Mouse (Mus musculus) hindbrain, embryonic 11.5 days (tissue): ENCODE data around the gene Acot5. TPM values are rescaled to one million over a fixed set of nuclear protein-coding genes. Genes with fewer than 3 reads are reported as not detected.
"Not testable (repeated sequence)": the region's sequence is repeated elsewhere in the genome, so short reads cannot be mapped to it uniquely, and the experiment has no call there.

Experiments
- ATAC-seq: fragments of 200-750 bp; cut with Nextera tagmentation; 2 replicates; pipeline ENCODE4 v1.8.0; 2017; ENCODE audit warnings: mild to moderate bottlenecking, moderate TSS enrichment, moderate library complexity; ENCODE audit not compliant: low FRiP score
- DNase-seq: peaks from one replicate; pipeline ENCODE4 v3.0.0-alpha.2; 2015; ENCODE audit warnings: low spot score
- H3K27ac ChIP-seq: fragments of 300-500 bp; sonication (generic); 2 replicates; pipeline ENCODE4 v1.5.1; 2014; ENCODE audit warnings: mild to moderate bottlenecking, low read depth, low read length
- H3K27me3 ChIP-seq: fragments of 300-500 bp; sonication (generic); 2 replicates; pipeline ENCODE4 v1.6.1; 2014; ENCODE audit warnings: mild to moderate bottlenecking, low read length, moderate library complexity, mixed read lengths; ENCODE audit not compliant: control insufficient read depth, insufficient read depth
- H3K36me3 ChIP-seq: fragments of 300-500 bp; sonication (generic); 2 replicates; pipeline ENCODE4 v1.6.1; 2014; ENCODE audit warnings: mild to moderate bottlenecking, low read length, moderate library complexity, mixed read lengths; ENCODE audit not compliant: control insufficient read depth, insufficient read depth
- H3K4me1 ChIP-seq: fragments of 300-500 bp; sonication (generic); replicated peaks from 2 replicates; pipeline ENCODE4 v1.6.1; 2014; ENCODE audit warnings: low read length, mixed read lengths; ENCODE audit not compliant: control insufficient read depth, insufficient read depth
- H3K4me2 ChIP-seq: fragments of 300-500 bp; sonication (generic); replicated peaks from 2 replicates; pipeline ENCODE4 v1.6.1; 2014; ENCODE audit warnings: mild to moderate bottlenecking, low read depth, low read length
- H3K4me3 ChIP-seq: fragments of 300-500 bp; sonication (generic); 2 replicates; pipeline ENCODE4 v1.5.1; 2014; ENCODE audit warnings: low read depth, low read length
- H3K9ac ChIP-seq: fragments of 300-500 bp; sonication (generic); 2 replicates; pipeline ENCODE4 v1.6.1; 2014; ENCODE audit warnings: low read depth, low read length
- H3K9me3 ChIP-seq: fragments of 300-500 bp; sonication (generic); 2 replicates; pipeline ENCODE4 v1.6.1; 2016; ENCODE audit warnings: low read length; ENCODE audit not compliant: control insufficient read depth
- WGBS: fragments of 180-500 bp; shearing (Covaris S2); extraction: QIAGEN DNeasy Blood & Tissue Kit; methylation state at CpG from one replicate; pipeline ENCODE4 v1.1.7; 2014; 5-methylcytosine and 5-hydroxymethylcytosine counted together
- polyA plus RNA-seq: library from polyadenylated mRNA; unstranded; fragments of >200 nt; fragmentation: Nextera tagmentation; extraction: Ambion mirVana; gene quantifications from 2 replicates; pipeline ENCODE4 v1.2.1, GENCODE M21; 2014

Acot5 gene
- polyA plus RNA-seq, 1 experiment from 2014 or later: not detected

DNA sequence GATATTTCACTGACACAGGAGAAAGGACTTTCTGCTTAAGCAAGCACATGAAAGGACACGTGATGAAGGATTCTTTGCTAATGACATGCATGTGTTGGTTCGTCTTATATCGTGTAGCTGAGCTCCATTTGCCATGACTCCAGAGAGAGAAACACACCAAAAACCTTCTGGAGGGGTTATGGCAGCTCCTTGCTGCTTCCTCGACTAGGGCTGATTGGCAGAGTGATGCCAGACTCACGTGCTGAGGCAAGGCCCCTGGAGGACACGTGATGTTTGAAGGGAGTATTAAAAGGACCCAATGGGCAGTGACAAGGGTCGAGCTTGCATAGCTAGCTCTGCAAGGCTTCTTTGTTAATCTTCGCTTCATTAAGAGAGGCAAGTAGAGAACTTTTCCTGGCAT, 829 bp upstream of the Acot5 start:
- WGBS: 65% methylated on average over 8 of the region's 8 CpGs
- H3K4me2 ChIP-seq: no peak overlapping the region
- H3K9ac ChIP-seq: no peak overlapping the region
- H3K9me3 ChIP-seq: no peaks in the 10 kb centered on the region
- no peaks in the 10 kb centered on the region for H3K4me1 ChIP-seq
- H3K4me3 ChIP-seq: no peak overlapping the region
- H3K27ac ChIP-seq: no peak overlapping the region
- DNase-seq (no peak), ATAC-seq (no peak)
- no peaks in the 10 kb centered on the region for H3K36me3 ChIP-seq
- peaks cover 13% of the 10 kb centered on the region; the same call in 1 of the 2 replicates for H3K27me3 ChIP-seq

DNA sequence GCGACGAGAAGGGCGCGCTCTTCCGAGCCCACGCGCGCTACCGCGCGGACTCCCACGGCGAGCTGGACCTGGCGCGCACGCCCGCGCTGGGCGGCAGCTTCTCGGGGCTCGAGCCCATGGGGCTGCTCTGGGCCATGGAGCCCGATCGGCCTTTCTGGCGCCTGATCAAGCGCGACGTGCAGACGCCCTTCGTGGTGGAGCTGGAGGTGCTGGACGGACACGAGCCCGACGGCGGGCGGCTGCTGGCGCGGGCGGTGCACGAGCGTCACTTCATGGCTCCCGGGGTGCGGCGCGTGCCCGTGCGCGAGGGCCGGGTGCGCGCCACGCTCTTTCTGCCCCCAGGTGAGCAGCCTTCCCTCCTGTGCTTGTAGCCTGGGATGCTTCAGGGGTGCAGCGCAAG, 457 bp downstream of the Acot5 start:
- not testable (repeated sequence) for H3K36me3 ChIP-seq, H3K4me1 ChIP-seq, DNase-seq, H3K27ac ChIP-seq, H3K9me3 ChIP-seq, ATAC-seq, H3K9ac ChIP-seq
- Histone ChIP-seq H3K4me3 (peak overlapping the region; percentile 29), H3K27me3 (peaks cover 13% of the 10 kb centered on the region; the same call in 1 of the 2 replicates), H3K4me2 (peak overlapping the region; percentile 55)
- WGBS: under 1% methylated on average over 37 of the region's 52 CpGs

- DNase-seq (no peak), ATAC-seq (no peak)
- WGBS: 93% methylated on average over 2 of the region's 2 CpGs
- H3K27ac ChIP-seq: no peak overlapping the region
- H3K9me3 ChIP-seq: no peaks in the 10 kb centered on the region
- no peaks in the 10 kb centered on the region for H3K4me1 ChIP-seq
- H3K27me3 ChIP-seq: peaks cover 13% of the 10 kb centered on the region; the same call in 1 of the 2 replicates
- no peak overlapping the region for H3K4me2 ChIP-seq
- H3K4me3 ChIP-seq: no peak overlapping the region
- no peak overlapping the region for H3K9ac ChIP-seq
- no peaks in the 10 kb centered on the region for H3K36me3 ChIP-seq
Observed at GRCm38 (mm10) chr12:84071696-84072095, 2.6 kb downstream of the Acot5 start.

GRCm38 (mm10) chr12:84077371-84077990, 8.4 kb downstream of the Acot5 start:
- DNase-seq: no peak
- no peaks in the 10 kb centered on the region for H3K4me1 ChIP-seq
- H3K4me3 ChIP-seq: no peak overlapping the region
- no peak overlapping the region for H3K9ac ChIP-seq
- H3K4me2 ChIP-seq: no peak overlapping the region
- no peaks in the 10 kb centered on the region for H3K9me3 ChIP-seq
- no peaks in the 10 kb centered on the region for H3K27me3 ChIP-seq
- 89% methylated on average over 4 of the region's 4 CpGs for WGBS
- no peak overlapping the region for H3K27ac ChIP-seq
- H3K36me3 ChIP-seq: no peaks in the 10 kb centered on the region
- no peak for ATAC-seq

DNA sequence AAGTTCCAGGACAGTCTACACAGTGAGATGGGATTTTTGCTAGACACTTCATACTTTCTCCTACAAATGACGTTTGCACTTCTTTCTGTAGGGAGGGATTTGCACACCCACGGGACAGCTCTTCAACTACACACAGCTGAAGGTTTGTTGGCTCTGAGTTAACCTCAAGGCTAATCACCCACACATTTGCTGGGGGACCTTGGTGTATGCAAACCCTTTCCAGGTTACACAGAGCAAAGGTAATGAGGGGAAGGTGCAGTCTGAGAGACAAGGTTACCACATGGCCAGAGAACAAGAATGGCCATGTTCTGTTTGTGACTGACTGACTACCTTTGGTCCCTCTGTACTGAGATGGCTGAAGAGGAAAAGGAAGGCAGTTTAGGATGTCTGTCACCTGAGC, 14.7 kb downstream of the Acot5 start:
- no peaks in the 10 kb centered on the region for H3K36me3 ChIP-seq
- no peak for DNase-seq
- H3K9me3 ChIP-seq: no peaks in the 10 kb centered on the region
- ATAC-seq: no peak
- no peak overlapping the region for H3K9ac ChIP-seq
- no peaks in the 10 kb centered on the region for H3K27me3 ChIP-seq
- H3K4me3 ChIP-seq: no peak overlapping the region
- H3K27ac ChIP-seq: no peak overlapping the region
- H3K4me2 ChIP-seq: no peak overlapping the region
- H3K4me1 ChIP-seq: no peaks in the 10 kb centered on the region
- 82% methylated on average over 2 of the region's 2 CpGs for WGBS

GRCm38 (mm10) chr12:84084581-84084980, 15.5 kb downstream of the Acot5 start:
- Histone ChIP-seq H3K36me3 (no peaks in the 10 kb centered on the region), H3K4me2 (no peak overlapping the region), H3K9me3 (no peaks in the 10 kb centered on the region), H3K9ac (no peak overlapping the region), H3K27ac (no peak overlapping the region), H3K4me3 (no peak overlapping the region), H3K4me1 (no peaks in the 10 kb centered on the region), H3K27me3 (no peaks in the 10 kb centered on the region)
- WGBS: 88% methylated on average over 4 of the region's 4 CpGs
- DNase-seq (no peak), ATAC-seq (no peak)

DNA sequence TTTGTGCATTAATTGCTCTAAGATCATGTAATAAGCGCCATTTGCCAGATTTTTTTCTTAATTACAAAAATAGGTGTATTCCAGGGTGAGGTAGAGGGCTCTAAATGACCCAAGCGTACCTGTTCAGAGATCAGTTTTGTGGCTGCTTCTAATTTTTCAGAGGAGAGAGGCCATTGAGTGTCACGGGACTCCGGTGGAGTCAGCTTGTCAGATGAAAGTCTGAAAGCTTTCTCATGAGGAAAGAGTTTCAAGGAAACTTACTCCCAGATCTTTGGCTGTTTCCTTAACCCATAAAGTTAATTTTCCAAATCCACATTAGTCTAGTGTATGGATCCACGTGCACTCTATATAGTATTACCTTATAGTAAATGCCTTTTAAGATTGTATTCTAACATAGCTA, 25.5 kb downstream of the Acot5 start:
- H3K4me2 ChIP-seq, H3K4me3 ChIP-seq, H3K4me1 ChIP-seq, ATAC-seq, H3K27me3 ChIP-seq, H3K9ac ChIP-seq, H3K9me3 ChIP-seq, H3K36me3 ChIP-seq, H3K27ac ChIP-seq, DNase-seq: not testable (repeated sequence)
- 87% methylated on average over 5 of the region's 5 CpGs for WGBS

GRCm38 (mm10) chr12:84099605-84100004, 30.5 kb downstream of the Acot5 start:
- Histone ChIP-seq H3K9ac (no peak overlapping the region), H3K36me3 (no peaks in the 10 kb centered on the region), H3K4me2 (no peak overlapping the region), H3K27ac (no peak overlapping the region), H3K4me3 (no peak overlapping the region), H3K4me1 (no peaks in the 10 kb centered on the region), H3K9me3 (no peaks in the 10 kb centered on the region), H3K27me3 (no peaks in the 10 kb centered on the region)
- 92% methylated on average over 2 of the region's 2 CpGs for WGBS
- ATAC-seq: no peak
- no peak for DNase-seq

- H3K4me2 ChIP-seq: no peak overlapping the region
- H3K4me1 ChIP-seq: no peaks in the 10 kb centered on the region
- no peaks in the 10 kb centered on the region for H3K27me3 ChIP-seq
- no peaks in the 10 kb centered on the region for H3K36me3 ChIP-seq
- ATAC-seq: no peak
- no peak overlapping the region for H3K9ac ChIP-seq
- H3K4me3 ChIP-seq: no peak overlapping the region
- 75% methylated on average over 1 of the region's 1 CpGs for WGBS
- no peaks in the 10 kb centered on the region for H3K9me3 ChIP-seq
- no peak for DNase-seq
- H3K27ac ChIP-seq: no peak overlapping the region
Observed at GRCm38 (mm10) chr12:84100071-84100470, 30.9 kb downstream of the Acot5 start.
